Mouse (Mus musculus) lung, embryonic 14.5 days (tissue): Measurements from ENCODE around the gene Nhlrc1. TPM values are rescaled to one million over a fixed set of nuclear protein-coding genes. Genes with fewer than 3 reads are reported as not detected.

Source experiments
- ATAC-seq: fragments of 200-750 bp; cut with Nextera tagmentation; 2 replicates; pipeline ENCODE4 v1.8.0; 2017; ENCODE audit warnings: mild to moderate bottlenecking, moderate TSS enrichment, moderate library complexity; ENCODE audit not compliant: insufficient read depth
- DNase-seq: peaks from one replicate; pipeline ENCODE4 v3.0.0-alpha.2; 2015
- H3K27ac ChIP-seq: fragments of 300-500 bp; sonication (generic); 2 replicates; pipeline ENCODE4 v1.5.1; 2014; ENCODE audit warnings: low read depth, mild to moderate bottlenecking, moderate library complexity
- H3K27me3 ChIP-seq: fragments of 300-500 bp; sonication (generic); 2 replicates; pipeline ENCODE4 v1.6.1; 2014; ENCODE audit warnings: low read length, control low read depth; ENCODE audit not compliant: insufficient read depth
- H3K36me3 ChIP-seq: fragments of 300-500 bp; sonication (generic); 2 replicates; pipeline ENCODE4 v1.6.1; 2014; ENCODE audit warnings: control low read depth; ENCODE audit not compliant: insufficient read depth
- H3K4me1 ChIP-seq: fragments of 300-500 bp; sonication (generic); 2 replicates; pipeline ENCODE4 v1.6.1; 2014; ENCODE audit warnings: antibody characterized with exemption, control low read depth; ENCODE audit not compliant: insufficient read depth
- H3K4me2 ChIP-seq: fragments of 300-500 bp; sonication (generic); 2 replicates; pipeline ENCODE4 v1.6.1; 2014; ENCODE audit warnings: mild to moderate bottlenecking
- H3K4me3 ChIP-seq: fragments of 300-500 bp; sonication (generic); 2 replicates; pipeline ENCODE4 v1.5.1; 2014; ENCODE audit warnings: low read depth, low read length
- H3K9ac ChIP-seq: fragments of 300-500 bp; sonication (generic); 2 replicates; pipeline ENCODE4 v1.6.1; 2014
- H3K9me3 ChIP-seq: fragments of 300-500 bp; sonication (generic); 2 replicates; pipeline ENCODE4 v1.6.1; 2016; ENCODE audit warnings: low read depth, low read length, control low read depth
- CTCF ChIP-seq: IDR thresholded peaks from 2 replicates; pipeline ENCODE4 v1.5.1; 2016; ENCODE audit warnings: antibody characterized with exemption, low read depth
- WGBS: fragments of 180-500 bp; shearing (Covaris S2); extraction: QIAGEN DNeasy Blood & Tissue Kit; methylation state at CpG from one replicate; pipeline ENCODE4 v1.1.7; 2014; 5-methylcytosine and 5-hydroxymethylcytosine counted together
- polyA plus RNA-seq: library from polyadenylated mRNA; unstranded; fragments of >200 nt; fragmentation: Nextera tagmentation; extraction: Ambion mirVana; gene quantifications from 2 replicates; pipeline ENCODE4 v1.2.1, GENCODE M21; 2014

The Nhlrc1 gene
- polyA plus RNA-seq = 3.5 and 3.8 TPM in 2 replicates

- Histone ChIP-seq H3K9ac (peak within 1 kb of the TSS; percentile 54), H3K4me2 (peak within 1 kb of the TSS; percentile 99), H3K9me3 (peaks cover 17% of the 10 kb centered on the region; the same call in 1 of the 2 replicates), H3K27me3 (no peaks in the 10 kb centered on the region), H3K36me3 (no peaks in the 10 kb centered on the region), H3K27ac (no peak within 1 kb of the TSS), H3K4me1 (peaks cover 7% of the 10 kb centered on the region; the same call in 1 of the 2 replicates), H3K4me3 (peak within 1 kb of the TSS; percentile 56)
- WGBS = 3% methylated on average over 73 of the region's 73 CpGs
- DNase-seq = peak; percentile 88
- peak; percentile 82 for ATAC-seq
- TF ChIP-seq CTCF = peak; percentile 92
Measured at GRCm38 (mm10) chr13:47014334-47015194, at the start of gene Nhlrc1. Nhlrc1 (minus strand) TSS chr13:47014850.

GRCm38 (mm10) chr13:47063985-47064760 is 49.5 kb upstream of the Nhlrc1 start:
- WGBS = 37% methylated on average over 15 of the region's 15 CpGs
- Histone ChIP-seq H3K4me1 (no peaks in the 10 kb centered on the region), H3K27ac (peak overlapping the region; percentile 65), H3K4me2 (no peak overlapping the region), H3K36me3 (peaks cover 34% of the 10 kb centered on the region), H3K27me3 (no peaks in the 10 kb centered on the region), H3K9ac (no peak overlapping the region), H3K9me3 (no peaks in the 10 kb centered on the region), H3K4me3 (no peak overlapping the region)
- TF ChIP-seq CTCF = no peak
- ATAC-seq (peak; percentile 88), DNase-seq (peak; percentile 90)

- no peak overlapping the region for H3K4me2 ChIP-seq
- ATAC-seq = no peak
- no peaks in the 10 kb centered on the region for H3K9me3 ChIP-seq
- no peaks in the 10 kb centered on the region for H3K27me3 ChIP-seq
- TF ChIP-seq CTCF = no peak
- no peak overlapping the region for H3K4me3 ChIP-seq
- no peak for DNase-seq
- no peaks in the 10 kb centered on the region for H3K4me1 ChIP-seq
- no peak overlapping the region for H3K9ac ChIP-seq
- H3K27ac ChIP-seq = no peak overlapping the region
- H3K36me3 ChIP-seq = peaks cover 35% of the 10 kb centered on the region
- 89% methylated on average over 17 of the region's 17 CpGs for WGBS
Measured at GRCm38 (mm10) chr13:47062756-47063155, 48.1 kb upstream of the Nhlrc1 start.

- WGBS = 92% methylated on average over 5 of the region's 5 CpGs
- TF ChIP-seq CTCF = no peak
- Histone ChIP-seq H3K4me1 (no peaks in the 10 kb centered on the region), H3K36me3 (peaks cover 25% of the 10 kb centered on the region; the same call in 1 of the 2 replicates), H3K9ac (no peak overlapping the region), H3K27ac (no peak overlapping the region), H3K4me3 (no peak overlapping the region), H3K27me3 (no peaks in the 10 kb centered on the region), H3K4me2 (no peak overlapping the region), H3K9me3 (no peaks in the 10 kb centered on the region)
- ATAC-seq = no peak
- no peak for DNase-seq
Measured at GRCm38 (mm10) chr13:47056781-47057180, 42.1 kb upstream of the Nhlrc1 start.

GRCm38 (mm10) chr13:47056126-47056525 is 41.5 kb upstream of the Nhlrc1 start:
- no peak overlapping the region for H3K4me2 ChIP-seq
- ATAC-seq (no peak), DNase-seq (no peak)
- H3K27ac ChIP-seq = no peak overlapping the region
- no peak overlapping the region for H3K9ac ChIP-seq
- H3K9me3 ChIP-seq = no peaks in the 10 kb centered on the region
- H3K4me1 ChIP-seq = no peaks in the 10 kb centered on the region
- no peak for TF ChIP-seq CTCF
- H3K27me3 ChIP-seq = no peaks in the 10 kb centered on the region
- H3K36me3 ChIP-seq = peaks cover 24% of the 10 kb centered on the region; the same call in 1 of the 2 replicates
- 87% methylated on average over 11 of the region's 11 CpGs for WGBS
- no peak overlapping the region for H3K4me3 ChIP-seq

- H3K4me1 ChIP-seq = no peaks in the 10 kb centered on the region
- ATAC-seq (no peak), DNase-seq (no peak)
- no peaks in the 10 kb centered on the region for H3K9me3 ChIP-seq
- no peak overlapping the region for H3K9ac ChIP-seq
- WGBS = 81% methylated on average over 10 of the region's 10 CpGs
- H3K4me3 ChIP-seq = no peak overlapping the region
- H3K4me2 ChIP-seq = no peak overlapping the region
- TF ChIP-seq CTCF = no peak
- H3K27me3 ChIP-seq = no peaks in the 10 kb centered on the region
- H3K27ac ChIP-seq = no peak overlapping the region
- H3K36me3 ChIP-seq = peaks cover 17% of the 10 kb centered on the region; the same call in 1 of the 2 replicates
Measured at GRCm38 (mm10) chr13:47053971-47054370, 39.3 kb upstream of the Nhlrc1 start.

- no peak overlapping the region for H3K4me2 ChIP-seq
- 58% methylated on average over 4 of the region's 4 CpGs for WGBS
- no peak for TF ChIP-seq CTCF
- H3K27ac ChIP-seq = no peak overlapping the region
- ATAC-seq (no peak), DNase-seq (no peak)
- H3K9ac ChIP-seq = no peak overlapping the region
- H3K9me3 ChIP-seq = no peaks in the 10 kb centered on the region
- H3K4me1 ChIP-seq = no peaks in the 10 kb centered on the region
- H3K4me3 ChIP-seq = no peak overlapping the region
- peaks cover 18% of the 10 kb centered on the region; the same call in 1 of the 2 replicates for H3K36me3 ChIP-seq
- H3K27me3 ChIP-seq = no peaks in the 10 kb centered on the region
Measured at GRCm38 (mm10) chr13:47050009-47050408, 35.4 kb upstream of the Nhlrc1 start.
